Mouse (Mus musculus) forebrain, embryonic 12.5 days (tissue): Measurements from ENCODE around the gene Dync1i1. TPM values are rescaled to one million over a fixed set of nuclear protein-coding genes. Genes with fewer than 3 reads are reported as not detected.

Experiments
- ATAC-seq: fragments of 200-750 bp; cut with Nextera tagmentation; 2 replicates; pipeline ENCODE4 v1.8.0; 2017; ENCODE audit warnings: moderate TSS enrichment; ENCODE audit not compliant: low FRiP score
- H3K27ac ChIP-seq: fragments of 300-500 bp; sonication (generic); 2 replicates; pipeline ENCODE4 v1.5.1; 2016; ENCODE audit warnings: mild to moderate bottlenecking
- H3K27me3 ChIP-seq: fragments of 300-500 bp; sonication (generic); 2 replicates; pipeline ENCODE4 v1.6.1; 2016; ENCODE audit warnings: mild to moderate bottlenecking
- H3K36me3 ChIP-seq: fragments of 300-500 bp; sonication (generic); replicated peaks from 2 replicates; pipeline ENCODE4 v1.6.1; 2016; ENCODE audit warnings: mild to moderate bottlenecking
- H3K4me1 ChIP-seq: fragments of 300-500 bp; sonication (generic); 2 replicates; pipeline ENCODE4 v1.6.1; 2016
- H3K4me2 ChIP-seq: fragments of 300-500 bp; sonication (generic); 2 replicates; pipeline ENCODE4 v1.6.1; 2016; ENCODE audit warnings: mild to moderate bottlenecking, moderate library complexity
- H3K4me3 ChIP-seq: fragments of 300-500 bp; sonication (generic); replicated peaks from 2 replicates; pipeline ENCODE4 v1.5.1; 2016; ENCODE audit warnings: mild to moderate bottlenecking
- H3K9ac ChIP-seq: fragments of 300-500 bp; sonication (generic); 2 replicates; pipeline ENCODE4 v1.6.1; 2016; ENCODE audit warnings: mild to moderate bottlenecking
- H3K9me3 ChIP-seq: fragments of 300-500 bp; sonication (generic); 2 replicates; pipeline ENCODE4 v1.6.1; 2016
- WGBS: fragments of 180-500 bp; shearing (Covaris S2); methylation state at CpG from one replicate; pipeline ENCODE4 v1.1.7; 2016; 5-methylcytosine and 5-hydroxymethylcytosine counted together
- polyA plus RNA-seq: library from polyadenylated mRNA; unstranded; fragments of >200 nt; fragmentation: Nextera tagmentation; extraction: Ambion mirVana; gene quantifications from 2 replicates; pipeline ENCODE4 v1.2.1, GENCODE M21; 2016

Dync1i1 gene
- polyA plus RNA-seq, 1 experiment from 2014 or later: 5.0 TPM

GRCm38 (mm10) chr6:5956316-5956913 is 231.0 kb downstream of the Dync1i1 start:
- no peaks in the 10 kb centered on the region for H3K36me3 ChIP-seq
- no peak overlapping the region for H3K9ac ChIP-seq
- 71% methylated on average over 10 of the region's 10 CpGs for WGBS
- no peak for ATAC-seq
- no peaks in the 10 kb centered on the region for H3K4me1 ChIP-seq
- no peak overlapping the region for H3K27ac ChIP-seq
- no peaks in the 10 kb centered on the region for H3K27me3 ChIP-seq
- H3K4me2 ChIP-seq: no peak overlapping the region
- H3K9me3 ChIP-seq: no peaks in the 10 kb centered on the region
- no peak overlapping the region for H3K4me3 ChIP-seq

- no peaks in the 10 kb centered on the region for H3K36me3 ChIP-seq
- no peak overlapping the region for H3K4me3 ChIP-seq
- H3K9me3 ChIP-seq: no peaks in the 10 kb centered on the region
- no peak overlapping the region for H3K27ac ChIP-seq
- H3K4me2 ChIP-seq: no peak overlapping the region
- no peak for ATAC-seq
- WGBS: 70% methylated on average over 4 of the region's 4 CpGs
- H3K4me1 ChIP-seq: no peaks in the 10 kb centered on the region
- H3K9ac ChIP-seq: no peak overlapping the region
- no peaks in the 10 kb centered on the region for H3K27me3 ChIP-seq
These were observed 235.3 kb downstream of the Dync1i1 start for GRCm38 (mm10) chr6:5960728-5961127.

GRCm38 (mm10) chr6:5961960-5962359 is 236.5 kb downstream of the Dync1i1 start:
- Histone ChIP-seq H3K27ac (no peak overlapping the region), H3K4me1 (no peaks in the 10 kb centered on the region), H3K4me3 (no peak overlapping the region), H3K9me3 (no peaks in the 10 kb centered on the region), H3K27me3 (no peaks in the 10 kb centered on the region), H3K9ac (no peak overlapping the region), H3K36me3 (no peaks in the 10 kb centered on the region), H3K4me2 (no peak overlapping the region)
- ATAC-seq: no peak
- WGBS: 88% methylated on average over 3 of the region's 3 CpGs

DNA sequence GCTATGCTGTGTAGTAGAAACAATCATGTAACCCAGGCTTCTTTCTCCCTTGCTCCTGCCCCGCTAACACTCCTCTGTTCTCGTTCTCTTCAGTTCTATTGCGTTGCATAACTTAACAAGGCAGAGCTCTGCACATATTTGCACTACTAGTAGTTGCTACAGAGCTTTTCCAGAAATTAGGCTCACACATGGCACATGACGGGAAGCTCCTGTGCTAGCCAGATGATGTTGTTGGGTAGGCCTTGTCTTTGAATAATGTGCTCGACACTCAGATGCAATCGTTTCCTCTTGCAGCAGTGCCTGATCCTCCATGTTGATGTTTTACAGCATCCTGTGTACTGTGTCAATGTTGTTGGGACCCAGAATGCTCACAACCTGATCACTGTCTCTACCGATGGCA is 240.9 kb downstream of the Dync1i1 start:
- Histone ChIP-seq H3K27ac (no peak overlapping the region), H3K27me3 (no peaks in the 10 kb centered on the region), H3K4me2 (no peak overlapping the region), H3K9me3 (no peaks in the 10 kb centered on the region), H3K36me3 (no peaks in the 10 kb centered on the region), H3K9ac (no peak overlapping the region), H3K4me1 (no peaks in the 10 kb centered on the region), H3K4me3 (no peak overlapping the region)
- WGBS: 90% methylated on average over 7 of the region's 7 CpGs
- ATAC-seq: no peak

DNA sequence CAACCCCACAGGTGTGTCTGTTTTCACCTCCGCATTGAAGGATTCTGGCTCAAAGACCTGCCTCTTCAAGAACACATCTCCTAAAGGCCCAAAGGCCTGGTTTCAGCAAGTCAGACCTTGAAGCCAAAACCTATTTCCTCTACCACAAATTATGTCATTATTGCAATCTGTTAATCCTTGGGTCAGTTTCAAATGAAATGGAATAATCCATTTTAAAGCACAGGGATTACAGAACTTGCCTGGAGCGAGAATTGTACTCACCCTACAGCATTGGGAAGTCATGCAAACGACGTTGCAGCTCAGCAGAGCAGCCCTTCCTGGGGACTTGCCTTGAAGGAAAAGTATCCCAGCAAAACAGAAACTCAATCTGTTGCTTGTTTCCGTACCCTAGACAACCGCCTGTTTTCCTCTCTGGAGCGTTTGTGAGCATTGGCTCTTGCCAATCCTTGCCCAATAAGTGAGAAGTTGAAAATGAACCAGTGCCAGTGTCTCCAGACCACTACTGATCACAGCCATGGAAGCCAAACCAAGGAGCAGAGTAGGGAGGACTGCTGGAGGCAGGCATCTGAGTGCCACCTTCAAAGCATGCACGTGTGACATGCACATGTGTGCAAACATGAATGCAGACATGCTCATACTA is 241.5 kb downstream of the Dync1i1 start:
- no peak for ATAC-seq
- Histone ChIP-seq H3K4me2 (no peak overlapping the region), H3K9ac (no peak overlapping the region), H3K4me1 (no peaks in the 10 kb centered on the region), H3K27ac (no peak overlapping the region), H3K9me3 (no peaks in the 10 kb centered on the region), H3K4me3 (no peak overlapping the region), H3K27me3 (no peaks in the 10 kb centered on the region), H3K36me3 (no peaks in the 10 kb centered on the region)
- 83% methylated on average over 8 of the region's 8 CpGs for WGBS

- Histone ChIP-seq H3K4me1 (no peaks in the 10 kb centered on the region), H3K27ac (no peak overlapping the region), H3K4me3 (no peak overlapping the region), H3K4me2 (no peak overlapping the region), H3K27me3 (no peaks in the 10 kb centered on the region), H3K9me3 (no peaks in the 10 kb centered on the region), H3K36me3 (no peaks in the 10 kb centered on the region), H3K9ac (no peak overlapping the region)
- WGBS: 79% methylated on average over 4 of the region's 4 CpGs
- ATAC-seq: no peak
These were observed 242.1 kb downstream of the Dync1i1 start for GRCm38 (mm10) chr6:5967545-5967944.

DNA sequence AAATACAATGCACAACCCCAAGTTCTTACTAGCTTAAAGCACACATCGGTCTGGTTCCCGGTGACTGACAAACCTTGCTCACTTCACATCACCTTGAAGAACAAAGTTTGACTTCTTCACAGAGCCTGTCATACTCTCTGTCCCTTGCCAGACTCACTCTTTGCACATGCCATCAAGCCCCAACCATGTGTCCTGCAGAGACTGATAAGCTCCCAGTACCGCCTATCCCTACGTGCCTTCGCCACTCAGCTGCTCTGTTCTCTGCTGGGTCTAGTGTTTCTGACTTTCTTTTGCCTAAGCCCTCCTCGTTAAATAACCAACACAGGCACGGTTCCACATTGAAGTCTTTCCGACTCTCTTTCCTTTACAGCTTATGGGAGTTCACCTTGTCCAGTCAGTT is 244.2 kb downstream of the Dync1i1 start:
- Histone ChIP-seq H3K4me1 (no peaks in the 10 kb centered on the region), H3K4me2 (no peak overlapping the region), H3K4me3 (no peak overlapping the region), H3K9me3 (no peaks in the 10 kb centered on the region), H3K36me3 (no peaks in the 10 kb centered on the region), H3K27me3 (no peaks in the 10 kb centered on the region), H3K9ac (no peak overlapping the region), H3K27ac (no peak overlapping the region)
- 87% methylated on average over 8 of the region's 8 CpGs for WGBS
- ATAC-seq: no peak

DNA sequence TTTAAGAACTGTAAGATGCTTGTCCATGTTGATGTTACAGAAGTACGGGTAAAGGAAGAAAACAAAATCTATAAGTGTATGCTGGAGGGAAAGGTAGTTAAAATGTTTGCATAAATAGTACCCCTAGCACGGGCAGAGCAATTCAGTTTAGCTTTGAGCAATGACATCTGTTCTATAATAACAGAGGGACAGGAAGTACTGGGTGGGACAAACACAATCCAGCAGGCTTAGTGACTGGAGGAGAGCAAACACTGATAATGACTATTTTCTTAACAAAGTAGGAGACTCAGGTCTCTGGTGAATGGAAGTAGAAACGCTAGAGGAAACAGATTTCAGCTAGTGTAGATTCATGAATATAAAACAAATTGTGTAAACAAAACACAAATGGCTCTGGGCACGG is 250.8 kb downstream of the Dync1i1 start:
- Histone ChIP-seq H3K4me2 (no peak overlapping the region), H3K27ac (no peak overlapping the region), H3K4me1 (no peaks in the 10 kb centered on the region; the same call in 1 of the 2 replicates), H3K9me3 (no peaks in the 10 kb centered on the region), H3K36me3 (no peaks in the 10 kb centered on the region), H3K4me3 (no peak overlapping the region), H3K9ac (no peak overlapping the region), H3K27me3 (no peaks in the 10 kb centered on the region)
- ATAC-seq: no peak
- WGBS: 75% methylated on average over 4 of the region's 4 CpGs

GRCm38 (mm10) chr6:5977238-5977920 is 251.9 kb downstream of the Dync1i1 start:
- no peak overlapping the region for H3K4me3 ChIP-seq
- no peak overlapping the region for H3K27ac ChIP-seq
- ATAC-seq: no peak
- WGBS: 80% methylated on average over 15 of the region's 15 CpGs
- H3K4me1 ChIP-seq: no peaks in the 10 kb centered on the region; the same call in 1 of the 2 replicates
- no peaks in the 10 kb centered on the region for H3K27me3 ChIP-seq
- H3K36me3 ChIP-seq: no peaks in the 10 kb centered on the region
- no peaks in the 10 kb centered on the region for H3K9me3 ChIP-seq
- no peak overlapping the region for H3K4me2 ChIP-seq
- no peak overlapping the region for H3K9ac ChIP-seq

DNA sequence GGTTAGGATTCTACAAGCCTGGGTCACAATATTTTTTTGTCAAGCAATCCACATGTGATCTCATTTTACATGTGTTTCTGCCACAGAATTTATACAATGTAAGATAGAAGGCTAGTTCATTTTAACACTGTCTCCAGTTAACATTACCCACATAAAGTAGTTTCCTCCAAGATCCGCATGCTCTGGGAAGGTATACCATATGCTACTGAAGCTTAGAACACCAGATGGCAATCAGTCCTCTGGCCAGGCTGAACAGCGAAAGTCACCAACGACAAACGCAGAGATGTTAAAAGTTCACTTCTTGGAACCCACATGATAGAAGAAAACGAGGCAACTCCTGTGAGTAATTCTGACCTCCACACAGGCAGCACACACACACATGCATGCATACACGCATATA is 265.8 kb downstream of the Dync1i1 start:
- ATAC-seq: no peak
- 76% methylated on average over 6 of the region's 6 CpGs for WGBS
- peaks cover 18% of the 10 kb centered on the region for H3K4me1 ChIP-seq
- no peaks in the 10 kb centered on the region for H3K36me3 ChIP-seq
- no peak overlapping the region for H3K9ac ChIP-seq
- H3K27me3 ChIP-seq: no peaks in the 10 kb centered on the region
- no peak overlapping the region for H3K27ac ChIP-seq
- H3K4me3 ChIP-seq: no peak overlapping the region
- H3K9me3 ChIP-seq: no peaks in the 10 kb centered on the region
- H3K4me2 ChIP-seq: no peak overlapping the region

- peak; percentile 71; the same call in 1 of the 2 replicates for ATAC-seq
- 50% methylated on average over 25 of the region's 25 CpGs for WGBS
These were observed 266.6 kb downstream of the Dync1i1 start for GRCm38 (mm10) chr6:5991817-5992755.

GRCm38 (mm10) chr6:5993056-5993455 is 267.6 kb downstream of the Dync1i1 start:
- no peak for ATAC-seq

More at GRCm38 (mm10) chr6:5991817-5992755, 266.6 kb downstream of the Dync1i1 start:
- Histone ChIP-seq H3K4me3 (no peak overlapping the region), H3K27me3 (no peaks in the 10 kb centered on the region), H3K9me3 (no peaks in the 10 kb centered on the region), H3K27ac (no peak overlapping the region), H3K4me1 (peaks cover 18% of the 10 kb centered on the region), H3K9ac (0 out of 2 replicates have a peak overlapping the region, but pooled peaks have one; percentile 12), H3K4me2 (no peak overlapping the region), H3K36me3 (no peaks in the 10 kb centered on the region)

More at GRCm38 (mm10) chr6:5993056-5993455, 267.6 kb downstream of the Dync1i1 start:
- WGBS: 24% methylated on average over 7 of the region's 7 CpGs
- no peaks in the 10 kb centered on the region for H3K9me3 ChIP-seq
- no peaks in the 10 kb centered on the region for H3K27me3 ChIP-seq
- H3K4me1 ChIP-seq: peaks cover 27% of the 10 kb centered on the region
- no peaks in the 10 kb centered on the region for H3K36me3 ChIP-seq
- H3K27ac ChIP-seq: no peak overlapping the region
- no peak overlapping the region for H3K4me2 ChIP-seq
- no peak overlapping the region for H3K9ac ChIP-seq
- H3K4me3 ChIP-seq: no peak overlapping the region
